Mouse (Mus musculus): Measurements from ENCODE around the gene Fes.

The Fes gene

DNA sequence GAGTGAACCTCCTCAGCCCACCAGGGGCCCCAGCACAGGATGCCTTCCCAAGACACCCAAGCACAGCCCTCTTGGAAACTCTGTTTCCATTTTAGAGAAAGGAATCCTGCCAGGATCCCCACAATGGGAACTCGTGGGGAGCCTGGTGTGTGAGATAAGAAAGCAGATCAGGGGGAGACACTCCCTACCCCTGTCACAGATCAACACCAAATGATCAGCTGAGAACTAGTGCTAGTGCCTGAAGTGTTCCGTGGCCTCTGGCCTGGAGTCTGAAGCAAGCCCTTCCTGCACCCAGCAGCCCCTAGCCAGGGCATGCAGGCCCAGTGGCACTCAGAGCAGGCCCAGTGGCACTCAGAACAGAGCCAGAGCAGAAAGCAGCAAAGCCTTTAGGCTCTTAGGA is 36.9 kb downstream of the Fes start:
- no peak for ATAC-seq (ENCODE audit: insufficient number of reproducible peaks, low FRiP score, low TSS enrichment)

GRCm38 (mm10) chr7:80347670-80348586 is 39.8 kb downstream of the Fes start:
- ATAC-seq (ENCODE audit: insufficient number of reproducible peaks, low FRiP score, low TSS enrichment): no peak

GRCm38 (mm10) chr7:80346830-80347229 is 40.9 kb downstream of the Fes start:
- no peak for ATAC-seq (ENCODE audit: insufficient number of reproducible peaks, low FRiP score, low TSS enrichment)

GRCm38 (mm10) chr7:80346173-80346572 is 41.6 kb downstream of the Fes start:
- ATAC-seq (ENCODE audit: insufficient number of reproducible peaks, low FRiP score, low TSS enrichment): no peak

GRCm38 (mm10) chr7:80343270-80344018 is 44.3 kb downstream of the Fes start:
- ATAC-seq (ENCODE audit: insufficient number of reproducible peaks, low FRiP score, low TSS enrichment): no peak

- ATAC-seq (ENCODE audit: insufficient number of reproducible peaks, low FRiP score, low TSS enrichment): peak; percentile 11; the same call in 1 of the 2 replicates
These were observed 44.9 kb downstream of the Fes start, which contains the start of gene Hddc3 for GRCm38 (mm10) chr7:80342858-80343257. Gene Hddc3, plus strand, starts transcription at chr7:80343104.

- no peak for ATAC-seq (ENCODE audit: insufficient number of reproducible peaks, low FRiP score, low TSS enrichment)
These were observed 46.0 kb downstream of the Fes start for GRCm38 (mm10) chr7:80341793-80342192.

- peak; percentile 29; the same call in 1 of the 2 replicates for ATAC-seq (ENCODE audit: insufficient number of reproducible peaks, low FRiP score, low TSS enrichment)
These were observed 47.0 kb downstream of the Fes start, which contains the start of gene Unc45a for GRCm38 (mm10) chr7:80340793-80341192. Gene Unc45a, minus strand, starts transcription at chr7:80341005.

DNA sequence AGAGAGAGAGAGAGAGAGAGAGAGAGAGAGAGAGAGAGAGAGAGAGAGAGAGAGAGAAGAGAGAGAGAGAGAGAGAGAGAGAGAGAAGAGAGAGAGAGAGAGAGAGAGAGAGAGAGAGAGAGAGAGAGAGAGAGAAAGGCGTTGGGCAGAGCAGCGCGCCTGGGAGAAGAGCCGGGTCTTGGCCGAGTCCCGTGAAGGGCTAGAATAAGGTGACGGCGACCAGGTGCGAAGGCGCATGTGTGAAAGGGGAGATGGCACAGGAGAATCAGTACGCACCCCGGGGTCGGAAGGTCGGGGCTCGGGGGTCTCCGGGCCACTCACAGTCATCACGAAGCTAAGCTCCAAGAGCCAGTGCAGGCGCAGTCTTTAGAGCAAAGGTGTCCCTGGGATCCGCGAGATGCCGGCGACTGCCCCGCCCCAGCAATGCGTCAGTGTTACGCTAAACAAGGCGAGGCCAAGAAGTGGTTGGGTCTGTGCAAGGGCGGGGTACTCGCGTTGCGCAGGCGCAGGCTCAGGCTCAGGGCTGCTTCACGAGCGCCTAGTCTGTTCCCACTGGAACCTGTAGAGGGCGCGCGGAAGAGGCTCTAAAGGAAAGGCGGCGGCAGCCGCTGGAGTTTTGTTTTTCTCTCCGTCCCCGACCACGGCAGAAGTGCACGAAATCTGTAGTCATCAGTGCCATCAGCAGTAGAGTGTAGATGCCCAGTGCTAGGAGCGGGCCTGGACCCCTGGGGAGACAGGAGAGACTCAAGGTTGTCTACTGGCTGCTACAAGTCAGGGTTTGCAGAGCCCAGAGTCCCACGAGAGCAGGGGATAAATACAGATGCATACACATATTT is 47.7 kb downstream of the Fes start:
- ATAC-seq (ENCODE audit: insufficient number of reproducible peaks, low FRiP score, low TSS enrichment): peak; percentile 91

GRCm38 (mm10) chr7:80339371-80339770 is 48.4 kb downstream of the Fes start:
- no peak for ATAC-seq (ENCODE audit: insufficient number of reproducible peaks, low FRiP score, low TSS enrichment)

DNA sequence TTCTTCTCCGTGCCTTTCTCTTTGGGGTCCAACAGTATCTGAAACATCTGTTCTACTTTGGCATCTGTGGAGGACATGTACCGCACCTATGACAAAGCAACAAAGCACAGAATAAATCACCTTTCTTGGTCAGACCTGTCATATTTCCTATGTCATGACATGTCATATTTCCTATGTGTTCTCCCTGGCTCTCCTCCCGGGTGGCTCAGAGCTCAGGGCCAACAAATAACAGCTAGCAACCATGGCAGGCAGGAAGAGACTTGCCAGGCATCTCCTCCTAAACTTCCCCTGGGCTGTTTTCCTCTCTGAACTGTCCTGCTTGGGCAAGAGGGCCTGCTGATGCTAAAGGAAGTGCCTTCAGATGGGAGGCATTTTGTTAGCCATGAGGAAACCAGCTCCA is 50.8 kb downstream of the Fes start:
- no peak for ATAC-seq (ENCODE audit: insufficient number of reproducible peaks, low FRiP score, low TSS enrichment)

DNA sequence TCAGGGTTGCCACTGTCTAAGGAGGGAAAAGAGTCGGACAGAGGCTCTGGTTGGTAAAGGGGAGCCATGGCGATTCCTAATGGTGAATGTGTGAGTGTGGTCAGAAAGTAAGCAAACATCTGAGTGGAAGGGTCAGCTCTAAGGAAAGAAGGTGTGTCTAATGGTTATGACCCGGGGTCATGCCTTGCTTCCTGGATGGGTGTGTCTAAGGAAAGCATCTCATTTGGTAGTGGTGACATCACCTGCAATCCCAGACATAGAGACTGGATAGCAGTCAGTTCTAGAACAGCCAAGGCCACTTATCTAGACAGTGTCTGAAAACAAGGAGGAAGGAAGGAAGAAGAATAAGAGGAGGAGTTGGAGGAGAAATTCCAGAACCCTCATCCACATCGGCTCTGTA is 52.9 kb downstream of the Fes start:
- no peak for ATAC-seq (ENCODE audit: insufficient number of reproducible peaks, low FRiP score, low TSS enrichment)

GRCm38 (mm10) chr7:80331433-80331832 is 56.3 kb downstream of the Fes start:
- ATAC-seq (ENCODE audit: insufficient number of reproducible peaks, low FRiP score, low TSS enrichment): no peak

- ATAC-seq (ENCODE audit: insufficient number of reproducible peaks, low FRiP score, low TSS enrichment): peak; percentile 41; the same call in 1 of the 2 replicates
These were observed 57.5 kb downstream of the Fes start for GRCm38 (mm10) chr7:80330278-80330677.
